Mouse (Mus musculus): ENCODE results near the gene Ddx46.
"Not testable (repeated sequence)": the region's sequence is repeated elsewhere in the genome, so short reads cannot be mapped to it uniquely, and the experiment has no call there.

Ddx46 gene

GRCm38 (mm10) chr13:55636185-55636983 is 1.6 kb downstream of the Ddx46 start:
- DNase-seq (ENCODE audit: low spot score) = no peak

DNA sequence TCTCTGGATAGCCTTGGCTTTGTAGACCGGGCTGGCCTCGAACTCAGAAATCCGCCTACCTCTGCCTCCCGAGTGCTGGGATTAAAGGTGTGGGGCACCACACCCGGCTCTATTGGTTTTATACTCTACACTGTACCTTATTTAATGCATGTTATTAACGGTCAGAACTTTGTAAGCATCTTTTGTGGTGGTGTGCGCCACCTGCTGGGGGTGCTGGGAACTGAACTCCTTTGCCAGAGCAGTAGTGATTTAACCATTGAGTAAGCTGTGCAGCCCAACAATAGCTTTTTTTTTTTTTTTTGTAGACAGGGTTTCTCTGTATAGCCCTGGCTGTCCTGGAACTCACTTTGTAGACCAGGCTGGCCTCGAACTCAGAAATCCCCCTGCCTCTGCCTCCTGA is 5.7 kb downstream of the Ddx46 start:
- DNase-seq (ENCODE audit: low spot score) = peak; percentile 72

DNA sequence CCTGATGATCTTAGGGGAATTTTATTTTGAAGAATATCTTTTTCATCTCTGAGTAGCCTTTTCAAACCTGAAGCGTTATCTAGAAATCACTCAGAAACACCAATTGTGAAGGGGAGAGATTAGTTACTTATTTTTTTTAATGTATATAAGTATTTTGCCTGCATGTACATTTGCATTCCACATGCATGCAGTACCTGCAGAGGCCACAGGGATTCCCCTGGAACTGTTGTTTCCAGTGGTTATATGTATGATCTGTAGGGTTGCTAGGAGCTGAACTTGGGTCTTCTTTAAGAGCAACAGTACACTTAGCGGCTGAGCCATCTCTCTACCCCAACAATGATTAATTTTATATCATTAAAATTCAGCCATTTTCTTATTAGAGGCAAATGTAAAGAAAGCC is 9.7 kb downstream of the Ddx46 start:
- no peak for DNase-seq (ENCODE audit: low spot score)

- no peak for DNase-seq (ENCODE audit: low spot score)
Measured at GRCm38 (mm10) chr13:55650098-55650497, 15.3 kb downstream of the Ddx46 start.

DNA sequence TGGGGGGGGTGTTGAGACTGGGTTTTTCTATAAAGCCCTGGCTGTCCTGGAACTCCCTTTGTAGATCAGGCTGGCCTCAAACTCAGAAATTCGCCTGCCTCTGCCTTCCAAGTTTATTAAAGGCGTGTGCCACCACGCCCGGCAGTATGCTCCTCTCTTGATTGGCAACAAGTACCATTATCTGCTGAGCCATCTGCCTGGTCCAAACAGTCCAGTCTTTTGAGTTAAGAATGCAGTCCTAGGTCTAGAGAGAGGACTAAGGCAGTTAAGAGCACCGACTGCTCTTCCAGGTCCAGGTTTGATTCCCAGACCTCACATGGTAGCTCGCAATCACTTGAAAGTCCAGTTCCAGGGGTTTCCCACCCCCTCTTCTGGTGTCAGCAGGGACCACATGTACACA is 16.2 kb downstream of the Ddx46 start:
- no peak for DNase-seq (ENCODE audit: low spot score)

- DNase-seq (ENCODE audit: low spot score) = peak; percentile 18
Measured at GRCm38 (mm10) chr13:55668550-55668949, 33.7 kb downstream of the Ddx46 start.

- DNase-seq (ENCODE audit: low spot score) = no peak
Measured at GRCm38 (mm10) chr13:55672711-55673110, 37.9 kb downstream of the Ddx46 start.

- DNase-seq (ENCODE audit: low spot score) = no peak
Measured at GRCm38 (mm10) chr13:55677364-55677763, 42.5 kb downstream of the Ddx46 start.

DNA sequence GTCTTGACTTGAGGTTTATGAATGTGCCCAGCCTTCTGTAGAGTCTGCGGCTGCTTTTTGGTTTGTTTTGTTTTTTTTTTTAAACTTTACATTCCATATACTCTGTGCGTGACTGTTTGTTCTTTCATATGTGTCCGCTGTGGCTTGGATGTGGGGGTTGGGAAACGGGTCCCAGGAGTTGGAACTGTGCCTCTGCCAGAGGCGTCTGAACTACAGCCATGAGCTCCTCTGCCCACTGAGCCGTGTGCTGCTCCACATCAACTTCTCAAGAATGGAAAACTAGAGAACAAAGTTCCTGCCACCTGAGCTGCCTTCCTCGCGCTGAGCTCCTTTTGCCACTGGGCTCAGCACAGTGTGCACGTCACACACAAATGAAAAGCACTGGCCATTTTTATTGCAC is 47.4 kb downstream of the Ddx46 start:
- no peak for DNase-seq (ENCODE audit: low spot score)

GRCm38 (mm10) chr13:55683581-55683980 is 48.8 kb downstream of the Ddx46 start:
- DNase-seq (ENCODE audit: low spot score) = no peak

DNA sequence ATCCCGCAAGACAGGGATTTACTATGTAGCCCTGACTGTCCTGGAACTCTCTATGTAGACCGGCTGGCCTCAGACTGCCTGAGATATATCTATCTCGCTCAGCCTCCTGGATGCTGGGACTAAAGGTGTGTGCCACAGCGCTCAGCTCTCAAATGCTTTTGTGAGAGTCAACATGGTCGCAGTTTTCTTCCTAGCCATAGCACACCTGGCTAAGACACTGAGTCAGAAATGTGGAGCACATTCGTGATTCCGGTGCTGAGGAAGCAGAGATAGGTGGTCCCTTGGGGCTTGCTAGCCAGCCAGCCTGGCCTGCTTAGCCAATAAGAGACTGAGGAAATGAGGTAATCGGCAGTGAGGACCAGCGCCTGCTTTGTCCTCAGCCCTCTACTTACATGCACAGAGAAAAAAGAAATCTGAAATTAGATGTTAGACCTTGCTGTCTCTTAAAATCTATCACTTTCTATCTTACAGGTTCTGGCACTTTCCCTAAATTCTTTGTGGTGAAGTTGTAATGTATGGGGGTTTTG is 51.3 kb downstream of the Ddx46 start:
- DNase-seq (ENCODE audit: low spot score) = no peak

GRCm38 (mm10) chr13:55687927-55688602 is 53.2 kb downstream of the Ddx46 start:
- no peak for DNase-seq (ENCODE audit: low spot score)

- peak; percentile 85 for DNase-seq (ENCODE audit: low spot score)
Measured at GRCm38 (mm10) chr13:55692535-55693242, 57.9 kb downstream of the Ddx46 start, which contains the start of gene B230219D22Rik. TSS of gene B230219D22Rik (plus strand) at chr13:55693124.

GRCm38 (mm10) chr13:55693243-55693721 is 58.5 kb downstream of the Ddx46 start:
- DNase-seq (ENCODE audit: low spot score) = no peak

DNA sequence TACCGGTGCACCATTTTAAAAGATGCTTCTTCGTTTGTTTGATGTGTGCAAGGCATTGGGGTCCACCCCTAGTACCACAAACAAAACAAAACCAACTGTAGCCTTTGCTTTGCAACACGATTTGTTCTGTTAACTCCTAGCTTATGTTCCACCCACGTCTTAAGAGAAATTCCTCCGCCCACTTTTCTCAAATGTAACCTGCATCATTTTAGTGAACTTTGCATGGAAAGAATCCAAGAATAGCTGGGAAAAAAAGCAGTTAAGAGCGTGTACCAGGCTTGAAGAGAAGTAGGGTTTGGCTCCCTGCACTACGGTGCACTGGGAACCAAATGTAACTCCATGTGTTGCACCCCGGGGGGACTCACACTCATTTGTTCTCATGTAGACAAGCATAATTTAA is 59.3 kb downstream of the Ddx46 start:
- no peak for DNase-seq (ENCODE audit: low spot score)

GRCm38 (mm10) chr13:55695989-55696388 is 61.2 kb downstream of the Ddx46 start:
- DNase-seq (ENCODE audit: low spot score) = not testable (repeated sequence)

- no peak for DNase-seq (ENCODE audit: low spot score)
Measured at GRCm38 (mm10) chr13:55704301-55704700, 69.5 kb downstream of the Ddx46 start.

DNA sequence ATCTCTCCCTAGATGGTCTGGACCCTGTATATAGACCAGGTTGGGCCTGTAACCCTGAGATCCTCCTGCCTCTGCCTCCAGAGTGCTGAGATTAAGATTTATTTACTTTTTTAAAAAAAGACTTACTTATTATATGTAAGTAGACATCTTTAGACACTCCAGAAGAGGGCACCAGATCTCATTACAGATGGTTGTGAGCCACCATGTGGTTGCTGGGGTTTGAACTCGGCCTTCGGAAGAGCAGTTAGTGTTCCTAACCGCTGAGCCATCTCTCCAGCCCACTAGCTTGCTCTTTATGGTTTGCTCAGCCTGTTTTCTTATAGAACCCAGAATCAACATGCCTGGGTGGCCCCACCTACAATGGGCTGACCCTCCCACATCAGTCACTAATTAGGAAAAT is 78.0 kb downstream of the Ddx46 start:
- no peak for DNase-seq (ENCODE audit: low spot score)

DNA sequence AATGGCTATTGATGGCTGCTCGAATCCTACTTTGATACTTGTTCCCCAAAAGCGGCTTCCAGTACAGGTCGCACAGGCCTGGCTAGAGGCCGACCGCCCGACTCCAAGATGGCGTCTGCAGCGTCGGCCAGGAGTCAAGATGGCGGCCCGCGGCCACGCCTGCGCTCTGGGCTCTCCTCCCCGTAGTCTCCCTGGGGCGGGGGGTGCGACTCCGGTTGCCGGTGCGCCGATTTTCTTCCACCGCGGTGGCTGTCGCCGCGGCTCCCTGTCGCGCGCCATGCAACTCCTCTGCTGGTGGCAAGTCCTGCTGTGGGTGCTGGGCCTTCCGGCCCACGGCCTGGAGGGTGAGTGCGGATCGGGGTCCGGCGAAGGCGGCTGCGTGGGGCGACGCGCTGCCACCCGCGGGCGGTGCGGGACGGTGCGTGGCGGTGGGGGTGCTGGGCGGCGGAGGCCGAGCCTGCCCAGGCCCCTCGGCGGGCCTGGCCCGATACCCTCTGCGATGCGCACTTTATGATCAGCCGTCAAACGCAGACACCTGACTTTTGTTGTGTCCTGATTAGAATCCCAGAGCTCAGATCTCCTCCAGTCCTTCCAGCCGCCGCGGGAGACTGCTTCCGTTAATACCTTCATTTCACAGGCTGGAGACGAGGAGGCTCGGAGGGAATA is 79.8 kb downstream of the Ddx46 start, which contains the start of gene Txndc15:
Gene Txndc15, plus strand, starts transcription at position 150 of the 666 bp plus-strand sequence.
- peak; percentile 90 for DNase-seq (ENCODE audit: low spot score)

GRCm38 (mm10) chr13:55715167-55715512 is 80.3 kb downstream of the Ddx46 start:
- DNase-seq (ENCODE audit: low spot score) = no peak

- DNase-seq (ENCODE audit: low spot score) = no peak
Measured at GRCm38 (mm10) chr13:55715908-55716510, 81.2 kb downstream of the Ddx46 start.

Measured in urinary bladder, postnatal 25 days (tissue).